Mouse (Mus musculus) T-helper 17 cell (primary cell): ENCODE results near the gene Ebp.

Experiments
- in situ Hi-C, 2 experiments: fragments of 300-600 bp; cut with MboI, MseI; formaldehyde crosslinking; loops; 1 replicate in 1 of 2; 2 replicates in 1 of 2; pipeline ENCODE4 v1.15.1; 2025; ENCODE audit warnings: high pct_unique_total_duplicates in 2 of 2

The Ebp gene

DNA sequence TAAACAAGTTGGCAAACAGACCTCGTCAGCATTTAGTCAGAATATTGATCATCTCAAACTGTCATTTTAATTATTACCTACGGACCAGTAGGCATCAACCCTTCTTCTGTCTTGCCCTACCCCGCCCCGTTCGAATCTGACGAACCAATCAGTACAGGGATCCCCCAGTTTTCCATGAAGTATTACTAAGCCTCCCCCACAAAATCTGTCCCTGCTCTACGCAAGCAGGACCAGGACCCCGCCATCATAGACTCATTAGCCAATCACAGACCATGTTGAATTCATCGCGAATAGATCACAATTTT, at the start of gene Ebp:
Gene Ebp, minus strand, starts transcription at position 94 of the 305 bp plus-strand sequence.
- in situ Hi-C loops: no loop called here

DNA sequence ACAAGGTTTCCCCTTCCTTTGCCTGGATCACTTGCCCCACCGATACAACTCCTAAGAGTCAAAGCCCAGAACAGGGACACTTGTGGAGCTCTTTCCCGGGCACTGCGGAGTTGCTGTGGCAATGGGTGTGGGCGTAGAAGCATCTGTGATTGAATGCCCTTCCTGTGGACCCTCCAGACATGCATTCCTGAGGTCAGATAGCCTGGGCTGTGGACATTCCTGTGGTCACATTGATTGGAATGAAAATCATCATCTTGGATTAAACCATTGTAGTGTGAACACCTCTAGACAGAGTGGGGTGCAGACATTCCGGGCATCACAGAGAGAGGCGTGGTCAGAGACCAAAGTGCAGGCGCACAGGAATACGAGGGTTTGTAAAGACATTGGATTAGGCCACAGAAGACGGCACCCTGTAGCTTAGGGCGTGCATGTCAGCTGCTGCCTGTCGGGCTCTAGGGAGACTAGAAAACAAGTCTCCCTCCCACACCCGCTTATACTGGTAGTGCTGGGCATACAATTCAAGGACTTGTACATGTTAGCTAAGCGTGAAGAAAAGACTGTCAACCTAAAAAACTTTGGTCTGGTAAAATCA, 45.6 kb upstream of the Ebp start:
- in situ Hi-C loops: no loop called here

DNA sequence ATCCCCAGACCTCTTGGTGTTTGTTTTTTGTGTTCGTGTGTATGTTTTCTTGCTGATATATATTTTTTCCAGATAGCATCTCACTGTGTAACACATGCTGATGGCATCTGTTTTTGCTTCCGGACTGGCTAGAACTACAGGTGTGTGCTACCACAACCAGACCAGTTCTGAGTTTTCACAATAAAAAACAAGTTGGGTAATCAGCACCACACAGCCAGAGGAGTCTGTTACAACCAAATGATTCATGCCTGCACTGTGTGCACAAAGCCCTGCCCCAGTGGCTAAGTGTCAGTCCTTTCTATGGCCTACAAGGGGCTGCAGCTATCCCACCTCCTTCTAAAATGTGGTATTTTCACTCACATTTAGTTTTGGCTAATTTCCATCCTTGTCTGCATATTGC, 43.4 kb upstream of the Ebp start:
- in situ Hi-C loops: no loop called here

DNA sequence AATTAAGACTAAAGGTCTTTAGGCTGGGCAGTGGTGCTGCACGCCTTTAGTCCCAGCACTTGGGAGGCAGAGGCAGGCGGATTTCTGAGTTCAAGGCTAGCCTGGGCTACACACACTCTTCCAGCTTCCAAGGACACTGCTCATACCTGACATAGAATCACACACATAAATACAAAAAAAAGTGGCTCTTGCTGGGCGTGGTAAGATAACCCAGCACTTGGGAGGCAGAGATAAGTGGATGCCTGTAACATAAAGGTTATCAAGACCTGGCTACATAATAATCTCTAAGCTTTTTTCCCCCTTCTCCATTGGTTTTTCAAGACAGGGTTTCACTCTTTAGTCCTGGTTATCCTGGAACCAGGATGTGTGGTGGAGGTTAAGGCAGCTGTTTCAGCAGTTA, 40.3 kb upstream of the Ebp start:
- in situ Hi-C loops: no loop called here

DNA sequence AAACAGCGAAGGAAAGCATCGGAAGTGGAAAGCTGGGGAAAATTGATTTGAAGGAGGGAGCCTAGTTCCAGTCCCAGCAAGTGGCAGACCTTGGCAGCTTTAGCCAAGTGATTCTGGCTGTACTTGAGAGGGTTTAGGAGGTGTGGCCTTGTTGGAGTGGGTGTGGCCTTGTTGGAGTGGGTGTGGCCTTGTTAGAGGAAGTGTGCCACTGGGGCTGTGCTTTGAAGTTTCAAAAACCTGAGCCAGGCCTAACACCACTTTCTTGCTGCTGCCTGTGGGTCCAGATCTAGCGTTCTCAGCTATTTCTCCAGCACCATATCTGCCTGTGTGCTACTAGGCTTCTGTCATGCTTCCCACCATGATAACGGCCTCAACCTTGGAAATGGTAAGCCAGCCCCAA, 37.0 kb upstream of the Ebp start:
- in situ Hi-C loops: no loop called here

DNA sequence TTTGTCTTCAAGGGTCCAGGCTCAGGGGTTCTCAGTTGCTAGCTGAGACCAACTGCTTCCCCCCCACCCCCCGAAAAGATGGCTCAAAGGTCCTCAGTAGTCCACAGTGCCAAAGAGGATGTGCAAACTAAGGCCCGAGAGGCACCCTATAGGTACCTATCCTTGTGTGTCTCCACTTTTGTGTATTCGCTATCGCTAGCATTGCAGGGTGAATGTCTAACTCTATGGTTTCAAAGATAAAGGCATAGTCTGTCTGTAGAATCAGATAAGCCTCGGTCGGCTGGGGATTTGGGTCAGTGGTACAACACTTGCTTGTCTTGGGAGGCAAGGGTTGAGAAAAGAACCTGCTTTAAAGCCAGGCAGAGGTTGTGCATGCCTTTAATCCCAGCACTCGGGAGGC, 30.2 kb upstream of the Ebp start:
- in situ Hi-C loops: no loop called here

DNA sequence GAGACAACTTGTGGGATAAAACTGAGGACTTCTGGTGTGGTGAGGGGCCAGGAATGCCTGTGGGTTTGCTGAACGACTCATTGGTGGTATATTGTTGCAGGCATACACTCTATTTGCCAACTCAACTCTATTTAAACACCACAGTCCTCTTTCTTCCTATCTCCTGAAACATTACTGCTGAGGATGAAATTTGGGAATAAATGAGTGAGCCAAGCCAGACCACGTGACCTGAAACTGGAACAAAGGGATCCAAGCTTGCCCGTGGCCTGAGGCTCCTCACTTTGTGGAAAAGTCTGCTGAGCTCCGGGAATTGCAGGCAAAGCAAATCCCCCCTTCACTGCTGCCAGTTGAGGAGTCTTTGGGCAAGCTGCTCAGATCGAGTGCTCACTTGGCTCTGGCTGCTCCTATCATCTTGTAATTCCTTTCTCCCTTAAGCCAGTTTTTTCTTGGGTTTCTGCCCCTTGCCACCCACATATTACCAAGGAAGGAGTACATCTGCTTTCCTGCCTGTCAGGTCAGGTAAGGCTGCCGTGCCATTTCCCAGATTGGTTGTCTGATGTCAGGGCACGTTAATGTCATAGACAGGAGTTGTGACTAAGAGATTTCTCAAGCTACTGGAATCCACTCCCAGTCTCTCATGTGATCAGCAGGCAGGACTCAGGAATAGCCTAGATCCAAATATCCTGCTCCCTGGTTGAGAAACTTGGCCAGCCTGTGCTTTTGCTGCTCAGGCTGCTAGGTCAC, 29.5 kb upstream of the Ebp start:
- in situ Hi-C loops: no loop called here

DNA sequence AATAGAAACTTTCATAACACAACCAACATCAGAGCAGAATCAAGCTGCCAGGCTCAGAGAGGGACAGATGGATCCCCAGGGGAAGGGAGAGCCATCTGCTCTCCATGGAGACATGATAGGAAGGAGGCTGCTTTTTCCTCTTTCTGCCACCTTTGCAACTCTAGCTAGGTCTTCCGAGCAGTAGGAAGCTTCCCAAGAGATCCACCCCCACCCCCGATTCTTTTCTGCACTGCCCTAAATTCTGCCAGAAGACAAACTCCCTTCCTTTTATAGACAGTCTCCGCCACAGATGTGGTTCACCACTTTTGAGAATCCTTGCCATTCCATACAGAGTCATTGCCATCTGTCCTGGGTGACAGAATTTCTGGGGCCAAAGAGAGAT, 29.0 kb upstream of the Ebp start:
- in situ Hi-C loops: no loop called here

DNA sequence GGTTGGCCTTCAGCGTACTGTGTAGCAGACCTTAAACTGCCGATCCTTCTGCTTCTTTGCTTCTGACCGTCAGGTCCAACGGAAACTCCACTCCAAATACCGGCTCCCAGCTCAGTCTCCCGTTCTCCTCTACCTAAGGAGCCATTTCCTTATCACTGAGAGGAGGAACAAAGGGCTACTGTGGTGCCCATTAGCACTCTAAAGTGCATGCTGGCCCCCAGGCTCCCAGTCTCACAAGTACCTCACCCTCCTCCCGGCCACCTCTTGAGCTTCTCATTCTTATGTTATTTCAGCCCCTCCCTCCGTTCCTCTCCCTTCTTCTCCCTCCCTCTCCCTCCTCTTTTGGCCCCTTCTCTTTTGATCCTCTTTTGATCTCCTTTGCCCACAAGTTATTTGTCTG, 26.3 kb upstream of the Ebp start:
- in situ Hi-C loops: no loop called here

DNA sequence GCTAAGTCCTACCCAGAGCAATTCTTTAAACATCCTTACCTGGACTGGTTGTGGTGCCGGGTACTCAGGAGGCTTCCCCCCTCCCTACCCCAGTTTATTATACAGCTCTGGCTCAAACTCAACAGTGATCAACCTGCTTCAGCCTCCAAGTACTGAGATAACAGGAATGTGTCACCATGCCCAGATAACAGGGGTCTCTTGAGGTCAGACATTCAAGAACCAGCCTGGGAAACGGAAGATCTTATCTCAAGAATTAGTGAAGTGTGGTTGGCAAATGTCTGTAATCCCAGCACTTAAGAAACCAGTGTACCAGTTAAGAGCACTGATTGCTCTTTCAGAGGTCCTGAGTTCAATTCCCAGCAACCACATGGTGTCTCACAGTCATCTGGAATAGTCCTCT, 24.8 kb upstream of the Ebp start:
- in situ Hi-C loops: no loop called here

DNA sequence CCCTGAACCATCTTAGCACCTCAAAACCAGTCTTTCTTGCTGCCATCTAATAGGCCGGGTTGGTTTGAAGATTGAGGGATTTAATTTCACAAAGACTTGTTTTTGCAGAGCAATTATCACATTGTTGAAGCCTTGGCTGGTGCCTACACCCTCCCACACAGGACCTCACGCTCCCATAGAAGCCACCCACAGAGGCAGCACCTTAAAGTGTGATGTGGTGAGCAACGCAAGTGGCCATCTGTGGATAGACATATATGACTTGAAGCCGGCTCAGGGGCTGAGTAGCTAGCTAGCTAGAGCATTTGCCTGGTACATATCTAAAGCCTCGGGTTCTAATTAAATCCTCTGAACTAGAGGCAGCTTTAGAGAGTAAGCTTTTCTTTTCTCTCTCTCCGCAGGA, 24.1 kb upstream of the Ebp start:
- in situ Hi-C loops: no loop called here

DNA sequence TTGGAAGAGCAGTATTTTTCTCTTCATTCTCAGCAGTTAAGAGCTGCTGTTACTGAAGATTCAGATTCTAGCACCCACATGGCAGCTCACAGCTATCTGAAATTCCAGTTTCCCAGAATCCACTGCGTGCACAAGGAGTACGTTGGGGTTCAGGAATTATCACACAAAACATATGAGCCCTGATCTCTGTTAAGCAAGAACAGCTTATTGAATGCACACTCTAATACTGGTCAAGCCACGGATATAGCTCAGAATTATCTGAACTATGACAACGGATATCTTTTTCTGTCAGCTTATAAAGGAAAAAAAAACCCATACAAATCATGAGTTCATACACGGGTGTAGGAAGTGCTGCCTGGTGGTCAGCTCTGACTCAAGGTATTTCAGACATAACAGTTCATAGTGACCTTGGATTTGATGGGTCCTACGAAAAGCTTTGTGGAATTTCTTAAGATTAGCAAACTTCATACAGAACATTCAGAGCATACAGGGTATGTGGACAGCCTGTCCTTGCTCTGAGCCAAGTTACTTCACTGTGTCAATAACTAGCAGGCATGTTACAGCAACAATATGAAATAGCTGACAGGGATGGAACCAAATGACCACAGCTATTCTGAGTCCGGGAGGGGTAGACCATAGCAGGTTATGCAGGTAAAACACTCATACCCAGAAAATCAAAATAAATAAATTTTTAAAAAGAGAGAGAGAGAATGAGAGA, 18.3 kb upstream of the Ebp start:
- in situ Hi-C loops: no loop called here

DNA sequence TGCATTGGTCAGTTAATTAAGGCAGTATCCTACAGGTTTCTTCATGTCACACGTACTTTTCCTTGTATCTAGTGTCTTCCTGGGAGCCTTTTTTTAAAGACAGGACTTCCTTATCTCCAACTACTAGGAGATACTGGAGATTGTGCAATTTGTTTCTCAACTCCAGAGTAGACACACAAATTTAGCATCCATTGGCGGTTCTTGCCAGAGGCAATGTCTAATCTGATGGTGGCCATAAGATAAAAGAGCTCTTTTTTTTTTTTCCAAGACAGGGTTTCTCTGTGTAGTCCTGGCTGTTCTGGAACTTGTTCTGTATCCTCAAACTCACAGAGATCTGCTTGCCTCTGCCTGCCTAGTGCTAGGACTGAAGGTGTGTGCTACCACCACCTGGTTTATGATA, 16.4 kb upstream of the Ebp start:
- in situ Hi-C loops: no loop called here

DNA sequence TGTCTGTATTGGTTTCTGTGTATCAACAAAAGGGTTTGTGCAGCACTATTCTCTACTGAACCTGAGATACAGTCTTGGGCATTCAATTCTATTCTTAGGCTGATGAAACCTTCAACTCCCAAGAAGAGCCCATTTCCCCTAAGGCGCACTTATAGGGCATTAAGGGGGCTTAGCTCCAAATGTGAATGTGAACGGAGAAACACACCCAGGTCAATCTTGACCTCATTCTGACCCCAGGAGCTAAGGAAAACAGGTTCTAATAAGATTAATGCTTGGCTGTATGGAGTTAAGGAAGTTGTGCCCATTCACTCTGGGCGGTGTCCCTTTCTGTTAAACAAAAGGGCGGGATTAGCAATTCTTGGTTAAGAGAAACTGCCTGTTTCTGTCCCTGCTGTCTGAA, 13.9 kb upstream of the Ebp start:
- in situ Hi-C loops: no loop called here

DNA sequence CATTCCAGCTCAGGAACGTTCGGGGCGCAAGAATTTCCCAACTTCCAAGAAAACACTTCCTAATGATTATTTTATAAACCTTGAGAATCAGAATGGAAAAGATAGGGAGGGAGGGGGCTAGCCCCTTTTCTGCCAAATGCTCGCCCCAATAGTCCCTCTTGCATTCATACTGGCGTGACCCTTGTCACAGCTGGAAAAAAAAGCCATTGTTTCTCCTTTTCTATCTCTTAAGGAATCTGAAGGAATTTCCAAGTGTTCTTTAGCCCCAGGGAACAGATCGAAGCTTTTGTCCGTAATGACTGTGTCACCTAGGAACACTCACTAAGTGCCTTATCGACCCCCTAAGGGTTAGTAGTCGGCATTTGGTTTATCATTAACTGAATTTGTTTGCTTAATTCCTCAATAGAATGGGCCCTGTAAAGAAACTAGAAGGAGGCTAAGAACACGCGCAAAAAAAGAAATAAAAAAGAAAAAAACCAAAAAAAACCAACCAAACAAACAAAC, 13.4 kb upstream of the Ebp start:
- in situ Hi-C loops: no loop called here

DNA sequence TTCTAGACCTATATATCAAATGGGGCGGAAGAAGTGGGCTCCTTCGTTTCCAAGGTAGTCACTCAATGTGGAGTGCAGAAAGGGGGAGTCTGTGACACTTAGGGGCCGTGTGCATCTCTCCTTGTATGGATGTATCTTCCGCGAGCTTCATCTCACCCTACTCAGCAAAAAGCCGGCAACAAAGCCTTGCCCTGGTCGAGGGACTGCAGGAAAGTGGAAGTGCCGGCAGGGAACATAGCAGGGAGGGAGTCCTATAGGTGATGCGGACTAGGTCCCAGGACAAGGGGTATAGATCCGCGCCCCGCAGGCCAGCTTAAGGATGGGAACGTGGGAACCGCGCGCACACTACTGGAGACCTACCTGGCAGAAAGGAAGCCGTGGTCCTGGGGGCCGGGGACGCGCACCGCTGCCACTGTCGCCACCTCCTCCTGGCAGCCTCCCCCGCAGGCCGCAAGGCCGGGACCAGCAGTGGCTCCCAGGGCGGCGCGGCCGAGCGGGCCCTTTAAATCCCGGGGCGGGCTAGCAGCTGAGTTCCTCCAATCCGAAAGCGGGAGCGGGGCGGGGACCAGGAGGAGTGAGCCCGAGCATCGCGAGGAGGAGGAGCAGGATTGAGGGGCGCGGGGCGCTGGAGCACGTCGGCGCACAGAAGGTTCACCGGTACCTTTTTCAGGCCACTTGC, 12.8 kb upstream of the Ebp start, which contains the start of gene Porcn:
Gene Porcn, minus strand, starts transcription at position 511 of the 679 bp plus-strand sequence.
- in situ Hi-C loops: no loop called here

DNA sequence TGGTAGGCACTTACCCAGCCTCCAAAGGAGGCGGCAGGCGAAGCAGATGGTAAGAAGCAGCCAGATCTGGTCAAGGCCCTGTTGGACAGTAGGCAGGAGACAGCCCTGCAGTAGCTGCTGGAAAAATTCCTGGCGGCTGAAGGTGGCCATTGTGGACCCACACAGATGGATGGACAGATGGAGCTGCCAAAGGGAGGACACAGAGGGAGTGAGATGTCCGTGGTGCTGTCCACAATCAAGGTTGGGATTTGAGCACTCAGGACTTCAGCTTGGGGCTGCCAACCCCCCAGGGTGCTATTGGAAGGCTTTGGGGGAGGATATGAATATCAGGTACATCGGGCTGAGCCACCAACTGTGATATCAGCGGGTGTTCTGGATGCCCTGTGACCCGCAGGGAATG, 12.2 kb upstream of the Ebp start:
- in situ Hi-C loops: no loop called here

DNA sequence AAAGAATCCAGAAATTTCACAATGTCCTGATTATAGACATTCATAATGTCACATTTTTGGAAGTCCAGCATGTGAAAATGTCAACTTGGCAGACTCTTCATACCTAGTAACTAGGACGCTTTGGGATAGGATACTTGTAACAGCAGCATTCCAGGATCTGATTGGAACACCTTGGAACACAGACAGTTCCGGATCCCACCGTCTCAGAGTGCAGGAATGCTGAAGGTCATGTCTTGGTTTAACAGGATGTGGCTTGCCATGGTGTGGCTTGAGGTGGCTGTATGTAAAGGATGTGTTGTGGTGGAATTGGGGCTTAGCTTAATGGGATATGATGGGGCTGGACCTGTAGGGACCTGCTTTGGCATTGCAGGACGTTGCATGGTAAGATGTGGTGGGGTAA, 11.8 kb upstream of the Ebp start:
- in situ Hi-C loops: no loop called here

DNA sequence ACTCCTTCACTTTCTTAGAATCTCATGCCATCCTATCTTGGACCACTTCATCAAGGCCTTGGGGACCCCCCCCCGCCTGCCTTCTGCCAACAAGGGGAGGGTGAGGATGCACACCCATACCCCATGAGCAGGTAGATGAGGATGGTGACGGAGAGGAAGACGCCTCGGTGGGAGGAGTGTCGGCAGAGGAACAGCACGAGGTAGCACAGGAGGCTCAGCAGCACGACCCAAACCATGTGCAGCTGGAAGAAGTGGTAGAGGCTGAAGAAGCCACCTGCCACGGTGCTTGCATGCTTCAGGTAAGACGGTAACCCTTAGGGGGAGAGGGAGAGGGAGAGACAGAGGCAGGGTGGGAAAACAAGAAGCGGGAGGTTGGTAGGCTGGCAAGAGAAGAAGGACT, 10.8 kb upstream of the Ebp start:
- in situ Hi-C loops: no loop called here

DNA sequence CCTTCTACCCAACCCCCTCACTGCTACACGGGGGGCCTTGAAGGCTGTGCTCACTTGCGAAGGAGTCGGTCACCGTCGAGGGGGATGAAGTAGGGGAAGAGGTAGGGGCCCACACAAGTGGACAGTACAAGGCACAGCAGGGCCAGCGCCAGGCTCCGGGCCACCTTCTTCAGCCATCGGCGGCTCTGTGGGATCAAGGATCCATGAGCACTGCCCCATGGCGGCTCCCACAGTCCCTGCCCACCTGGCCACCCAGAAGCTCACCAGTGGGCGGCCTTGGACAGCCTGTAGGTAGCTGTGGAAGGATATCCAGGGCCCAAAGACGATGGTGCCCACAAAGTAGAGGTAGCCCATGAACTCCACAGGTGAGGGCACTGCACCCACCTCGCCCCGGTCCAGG, 9.8 kb upstream of the Ebp start:
- in situ Hi-C loops: no loop called here

DNA sequence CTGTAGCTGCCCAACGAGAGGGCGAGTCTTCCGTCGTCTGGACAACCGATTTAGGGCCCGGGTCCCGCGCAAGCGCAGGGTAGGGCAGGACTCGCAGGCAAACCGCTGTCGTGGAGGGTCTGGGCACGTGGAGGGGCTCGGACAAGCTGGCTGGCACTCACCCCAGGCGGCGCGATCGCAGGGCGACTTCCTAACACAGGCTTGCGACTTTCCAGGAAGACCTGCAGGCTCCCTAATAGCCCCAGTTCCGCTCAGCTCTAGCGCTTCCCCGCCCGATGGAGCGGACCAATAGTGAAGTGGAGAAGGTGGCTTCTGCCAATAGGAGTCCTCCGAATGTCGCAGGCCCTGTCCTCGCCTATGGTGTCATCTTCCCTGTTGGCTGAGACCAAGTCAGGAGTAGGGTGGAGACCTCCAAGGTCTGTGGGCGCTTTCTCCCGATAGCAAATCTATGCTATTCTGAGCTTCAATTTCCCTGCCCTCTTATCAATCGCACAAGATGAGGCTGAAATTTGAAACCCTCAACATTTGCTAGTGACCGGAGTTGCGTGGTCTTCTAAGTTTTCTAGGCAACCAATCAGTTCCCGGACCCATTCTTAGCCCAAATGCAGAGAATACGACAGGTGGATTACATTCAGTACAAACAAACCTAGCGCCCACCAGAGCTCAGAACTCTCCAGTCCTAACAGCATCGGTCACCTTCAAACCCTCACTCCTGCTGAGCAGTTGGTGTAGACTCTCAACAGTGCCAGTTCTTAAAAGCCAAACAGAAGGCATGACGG, 483 bp downstream of the Ebp start:
- in situ Hi-C loops: no loop called here
